Mouse (Mus musculus): ENCODE measurements around the gene Plagl1. TPM values are rescaled to one million over a fixed set of nuclear protein-coding genes. Genes with fewer than 3 reads are reported as not detected.

Plagl1 gene
- total and polyA plus RNA-seq, 3 experiments: 0.48 to 1.7 (median 0.87) TPM

DNA sequence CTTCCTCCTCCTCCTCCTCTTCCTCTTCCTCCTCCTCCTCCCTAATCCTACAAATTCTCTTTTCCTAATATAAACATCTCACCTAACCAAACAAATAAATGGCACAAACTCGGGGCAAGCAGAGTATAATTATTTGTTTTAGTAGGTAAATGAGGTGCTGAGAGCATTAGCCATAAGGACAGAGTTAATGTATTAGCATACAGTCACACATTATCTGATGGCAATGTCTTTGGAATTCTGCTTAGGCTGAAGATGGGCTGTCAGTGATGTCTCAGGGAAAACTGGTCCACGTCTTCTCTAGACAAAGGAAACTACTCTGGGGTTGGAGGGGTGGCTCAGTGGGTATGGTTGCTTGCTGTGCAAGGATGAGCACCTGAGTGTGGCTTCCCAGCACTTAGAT is 111.2 kb downstream of the Plagl1 start:
- in situ Hi-C loops (cut with MboI; ENCODE audit: low pct_ligation_motif_present, low pct_unique_long_range_greater_than_20kb, low sequenced_read_pairs): no loop called here
- no peak overlapping the region for H3K4me3 ChIP-seq (replicated peaks in 1 of 3; ENCODE audit: low read depth in 2 of 3, low read length in 2 of 3, poor library complexity in 1 of 3)
- no peak for TF ChIP-seq BHLHE40 (IDR thresholded peaks at IDR 0.05; ENCODE audit: low read depth, low read length)
- no peak for TF ChIP-seq TBP (conservative IDR thresholded peaks at IDR 0.05; ENCODE audit: low read depth, low read length)
- no peak for TF ChIP-seq PAX5 (IDR thresholded peaks at IDR 0.05; ENCODE audit: low read length)
- TF ChIP-seq RCOR1 (conservative IDR thresholded peaks at IDR 0.05; ENCODE audit: low read depth, low read length): no peak
- no peak for TF ChIP-seq POLR2AphosphoS2 (IDR thresholded peaks at IDR 0.05; ENCODE audit: low read depth, low read length)
- TF ChIP-seq RAD21 (IDR thresholded peaks at IDR 0.05; ENCODE audit: low read depth, low read length): no peak
- no peak for TF ChIP-seq SIN3A (IDR thresholded peaks at IDR 0.05; ENCODE audit: low read length)
- no peak for TF ChIP-seq ELF1 (IDR thresholded peaks at IDR 0.05; ENCODE audit: low read depth, low read length)
- no peak for TF ChIP-seq USF2 (conservative IDR thresholded peaks at IDR 0.05; ENCODE audit: low read depth, low read length)
- TF ChIP-seq JUND (conservative IDR thresholded peaks at IDR 0.05; ENCODE audit: low read depth, low read length): no peak
- no peak for TF ChIP-seq MEF2A (IDR thresholded peaks at IDR 0.05; ENCODE audit: borderline replicate concordance, low read depth, low read length)
- no peak for TF ChIP-seq USF1 (IDR thresholded peaks at IDR 0.05; ENCODE audit: low read depth, low read length)
- no peak for TF ChIP-seq ETS1 (conservative IDR thresholded peaks at IDR 0.05; ENCODE audit: low read depth, low read length)
- TF ChIP-seq GABPA (IDR thresholded peaks at IDR 0.05; ENCODE audit: insufficient replicate concordance, low read depth, low read length): no peak
- TF ChIP-seq CTCF (conservative IDR thresholded peaks at IDR 0.05 in 1 of 2, IDR thresholded peaks at IDR 0.05 in 1 of 2; ENCODE audit: low read depth in 2 of 2, low read length in 2 of 2): no peak
- TF ChIP-seq MXI1 (IDR thresholded peaks at IDR 0.05; ENCODE audit: low read depth, low read length): no peak
- TF ChIP-seq MAX (IDR thresholded peaks at IDR 0.05; ENCODE audit: low read length): no peak
- TF ChIP-seq MAZ (IDR thresholded peaks at IDR 0.05; ENCODE audit: low read depth, low read length): no peak
- no peak for TF ChIP-seq POLR2A (IDR thresholded peaks at IDR 0.05; ENCODE audit: low read depth, low read length)
- no peak for DNase-seq (ENCODE audit: extremely low read depth)
- H3K27me3 ChIP-seq (replicated peaks): no peaks in the 10 kb centered on the region
- H3K4me2 ChIP-seq (ENCODE audit: insufficient read depth, low read depth, poor library complexity, severe bottlenecking): no peak overlapping the region
- no peak overlapping the region for H3K9ac ChIP-seq (ENCODE audit: insufficient read depth, low read depth)
- H3K79me2 ChIP-seq (replicated peaks; ENCODE audit: control insufficient read depth, extremely low read depth, insufficient read depth, poor library complexity, severe bottlenecking): no peaks in the 10 kb centered on the region
- H3K27ac ChIP-seq (ENCODE audit: insufficient read depth, low read depth): no peak overlapping the region
- H3K4me1 ChIP-seq (ENCODE audit: control insufficient read depth in 1 of 2, insufficient read depth in 2 of 2): peaks cover 0 to 4% of the 10 kb centered on the region in 2 experiments; a peak in 1 of 4 replicates
- no peaks in the 10 kb centered on the region for H3K9me3 ChIP-seq (replicated peaks; ENCODE audit: low read length)
- H3K36me3 ChIP-seq (replicated peaks in 1 of 2; ENCODE audit: control insufficient read depth in 1 of 2, insufficient read depth in 1 of 2, low read length in 1 of 2): peaks cover 6 to 17% of the 10 kb centered on the region in 2 experiments
- dilution Hi-C loops (cut with MboI; ENCODE audit: extremely low pct_ligation_motif_present, extremely low pct_unique_long_range_greater_than_20kb, low sequenced_read_pairs): no loop called here

GRCm38 (mm10) chr10:13172798-13173221 is 112.5 kb downstream of the Plagl1 start:
- Histone ChIP-seq H3K27me3 (replicated peaks) (no peaks in the 10 kb centered on the region), H3K79me2 (replicated peaks; ENCODE audit: control insufficient read depth, extremely low read depth, insufficient read depth, poor library complexity, severe bottlenecking) (no peaks in the 10 kb centered on the region), H3K36me3 (replicated peaks in 1 of 2; ENCODE audit: control insufficient read depth in 1 of 2, insufficient read depth in 1 of 2, low read length in 1 of 2) (peaks cover 18 to 30% of the 10 kb centered on the region in 2 experiments), H3K4me2 (ENCODE audit: insufficient read depth, low read depth, poor library complexity, severe bottlenecking) (no peak overlapping the region), H3K27ac (ENCODE audit: insufficient read depth, low read depth) (no peak overlapping the region), H3K9ac (ENCODE audit: insufficient read depth, low read depth) (no peak overlapping the region), H3K4me3 (replicated peaks in 1 of 3; ENCODE audit: low read depth in 2 of 3, low read length in 2 of 3, poor library complexity in 1 of 3) (no peak overlapping the region), H3K4me1 (ENCODE audit: control insufficient read depth in 1 of 2, insufficient read depth in 2 of 2) (no peaks in the 10 kb centered on the region), H3K9me3 (replicated peaks; ENCODE audit: low read length) (no peaks in the 10 kb centered on the region)
- DNase-seq (ENCODE audit: extremely low read depth): no peak
- dilution Hi-C loops (cut with MboI; ENCODE audit: extremely low pct_ligation_motif_present, extremely low pct_unique_long_range_greater_than_20kb, low sequenced_read_pairs): no loop called here
- in situ Hi-C loops (cut with MboI; ENCODE audit: low pct_ligation_motif_present, low pct_unique_long_range_greater_than_20kb, low sequenced_read_pairs): no loop called here
- TF ChIP-seq SMC3 (IDR thresholded peaks at IDR 0.05; ENCODE audit: low read depth, low read length): no peak
- TF ChIP-seq JUND (conservative IDR thresholded peaks at IDR 0.05; ENCODE audit: low read depth, low read length): no peak
- no peak for TF ChIP-seq ETS1 (conservative IDR thresholded peaks at IDR 0.05; ENCODE audit: low read depth, low read length)
- no peak for TF ChIP-seq ZKSCAN1 (IDR thresholded peaks at IDR 0.05; ENCODE audit: borderline replicate concordance, low read depth, low read length)
- TF ChIP-seq GABPA (IDR thresholded peaks at IDR 0.05; ENCODE audit: insufficient replicate concordance, low read depth, low read length): no peak

Measured in CH12.LX (cell line).